Mouse (Mus musculus): Measurements from ENCODE around the gene Ebf1. TPM values are rescaled to one million over a fixed set of nuclear protein-coding genes. Genes with fewer than 3 reads are reported as not detected.

Ebf1 gene
- polyA plus RNA-seq, 1 experiment: not detected

DNA sequence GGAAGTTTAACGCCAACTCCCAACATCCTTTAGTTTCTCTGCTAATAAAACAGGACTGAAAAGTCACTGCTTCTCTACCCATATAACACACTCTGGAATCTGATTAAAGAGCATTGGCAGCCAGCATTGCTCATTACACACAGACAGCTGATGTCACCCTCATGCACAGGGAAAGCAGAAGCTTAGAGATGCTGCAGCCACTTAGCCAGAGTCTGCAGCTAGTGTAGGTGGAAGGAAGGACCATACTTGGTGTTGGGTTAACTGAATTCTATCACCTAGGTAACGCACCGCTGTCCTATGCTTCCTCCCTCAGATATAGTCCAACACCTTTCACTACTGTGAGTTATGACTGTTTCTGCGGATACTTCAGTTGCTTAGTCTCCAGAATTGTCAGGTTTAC, 64.9 kb downstream of the Ebf1 start:
- TF ChIP-seq GATA1 (IDR thresholded peaks at IDR 0.05; ENCODE audit: low read length): no peak

DNA sequence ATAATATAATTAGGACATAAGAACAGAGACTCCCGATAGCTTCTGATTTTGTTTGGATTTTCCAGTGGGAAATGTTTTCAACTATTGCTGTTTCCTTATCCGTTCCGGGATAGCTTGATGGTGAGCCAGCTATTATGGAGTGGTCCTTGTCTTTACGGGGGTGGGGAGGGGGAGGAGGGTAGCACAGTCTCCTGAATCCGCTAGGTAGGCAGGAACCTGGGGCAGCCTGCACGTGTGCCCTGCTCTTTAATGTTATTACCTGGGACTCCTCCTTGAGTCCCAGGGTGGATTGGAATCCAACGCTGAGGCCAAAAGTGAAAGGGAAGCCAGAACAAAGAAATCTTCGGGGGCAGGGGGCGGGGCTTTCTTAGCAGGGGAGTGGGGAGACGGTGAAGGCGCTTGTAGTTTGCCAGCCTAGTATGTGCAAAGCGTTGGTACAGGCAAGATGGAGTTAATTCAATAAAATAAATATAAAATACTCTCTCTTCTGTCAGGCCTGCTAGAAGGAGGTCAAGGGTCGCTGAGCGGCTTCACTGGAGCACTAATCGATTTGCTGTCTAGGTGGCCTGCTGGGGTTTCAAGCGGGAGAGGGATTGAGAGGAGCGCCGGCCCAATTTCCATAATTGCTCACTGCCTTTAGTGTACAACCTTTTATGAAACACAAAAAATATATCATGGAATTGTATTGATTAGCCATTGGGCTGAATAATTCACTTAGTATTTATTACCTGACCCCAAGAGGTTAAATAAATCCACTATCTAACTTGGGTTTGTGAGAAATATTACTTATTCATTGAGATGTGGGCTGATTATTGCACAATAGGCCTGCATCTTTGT, 65.8 kb downstream of the Ebf1 start:
- no peak for TF ChIP-seq GATA1 (IDR thresholded peaks at IDR 0.05; ENCODE audit: low read length)

DNA sequence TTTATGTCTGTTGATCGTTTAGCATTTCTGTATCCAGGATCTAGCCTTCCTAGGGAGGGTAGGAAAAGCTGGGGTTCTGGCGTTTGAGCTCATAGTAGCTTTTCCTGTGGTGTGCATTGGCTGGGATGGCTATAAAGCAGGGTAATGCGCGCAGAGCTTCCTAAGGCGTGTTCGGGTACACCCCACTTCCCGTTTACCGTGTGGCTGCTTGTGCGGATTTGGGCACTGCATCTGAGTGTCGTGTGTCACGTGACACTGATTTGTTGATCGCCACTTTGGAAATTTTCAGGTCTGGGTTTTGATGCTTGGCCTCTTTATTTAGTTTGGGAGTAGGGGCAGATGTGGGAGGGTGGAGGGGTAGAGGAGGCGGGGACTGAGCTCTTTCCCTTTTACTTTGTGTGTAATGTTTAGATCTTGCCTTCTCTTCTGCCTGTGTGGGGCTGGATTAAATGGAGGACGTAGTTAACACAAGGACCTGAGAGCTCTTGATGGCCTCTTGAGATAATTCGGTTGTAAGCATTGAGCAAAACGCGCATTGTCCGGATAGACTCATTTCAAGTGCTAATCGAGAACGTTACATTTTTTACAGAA, 67.5 kb downstream of the Ebf1 start:
- TF ChIP-seq GATA1 (IDR thresholded peaks at IDR 0.05; ENCODE audit: low read length): no peak

DNA sequence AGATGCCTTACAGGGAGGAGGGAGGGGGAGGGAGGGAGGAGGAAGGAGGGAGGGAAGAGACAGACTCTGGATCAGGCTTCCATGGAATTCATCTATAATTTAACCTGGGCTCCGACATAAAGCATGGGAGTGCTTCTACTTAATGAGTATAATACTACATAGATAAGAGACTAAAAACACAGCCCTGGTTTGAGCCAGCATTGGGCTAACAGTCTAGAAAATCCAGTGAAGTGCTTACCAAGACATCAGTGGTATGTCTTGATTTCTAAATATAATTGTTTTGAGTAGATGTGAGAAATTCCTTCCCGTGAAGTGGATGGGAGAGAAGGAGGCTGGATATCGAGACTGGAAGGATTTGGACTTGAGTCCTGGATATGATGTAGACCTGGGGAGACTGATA, 68.0 kb downstream of the Ebf1 start:
- TF ChIP-seq GATA1 (IDR thresholded peaks at IDR 0.05; ENCODE audit: low read length): no peak

DNA sequence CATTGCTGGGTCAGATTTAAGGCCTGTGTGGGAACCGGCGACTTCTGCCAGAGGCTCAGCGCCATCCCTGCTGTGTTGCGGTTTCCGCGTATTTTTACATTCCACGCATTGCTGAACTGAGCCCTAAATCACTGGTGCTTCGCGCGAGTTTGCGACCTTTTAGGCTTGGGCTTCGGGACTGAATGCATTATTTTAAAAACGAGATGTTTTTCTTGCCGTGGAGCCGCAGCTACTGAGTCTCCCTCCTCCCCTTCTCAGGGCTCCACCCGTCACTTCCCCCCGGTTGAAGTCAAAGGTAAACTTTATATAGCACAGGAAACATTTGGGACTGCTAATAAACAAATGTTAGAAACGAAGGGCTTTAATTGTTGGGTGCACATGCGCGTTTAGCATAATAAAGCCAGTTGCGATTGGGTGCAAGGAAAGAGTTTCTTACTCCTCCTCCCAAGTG, 68.8 kb downstream of the Ebf1 start:
- no peak for TF ChIP-seq GATA1 (IDR thresholded peaks at IDR 0.05; ENCODE audit: low read length)

DNA sequence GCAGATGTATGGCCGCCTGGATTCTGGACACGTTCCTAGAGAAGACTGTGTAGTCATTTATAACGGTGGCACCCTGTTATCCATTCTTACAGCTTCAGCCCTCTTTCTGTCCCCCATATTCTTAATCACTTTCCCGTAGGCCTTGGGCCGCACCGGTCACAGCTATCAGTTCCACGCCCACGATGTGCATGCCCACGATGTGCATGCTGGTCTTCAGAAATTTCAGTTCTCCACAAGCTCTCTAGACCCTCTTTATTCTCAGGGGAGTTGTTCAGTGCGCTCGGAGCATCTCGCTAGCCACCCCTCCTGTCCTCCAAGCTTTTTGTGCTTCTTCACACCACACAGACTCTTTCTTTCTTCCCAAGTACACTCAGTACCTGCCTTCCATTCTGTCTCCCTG, 69.3 kb downstream of the Ebf1 start:
- no peak for TF ChIP-seq GATA1 (IDR thresholded peaks at IDR 0.05; ENCODE audit: low read length)

DNA sequence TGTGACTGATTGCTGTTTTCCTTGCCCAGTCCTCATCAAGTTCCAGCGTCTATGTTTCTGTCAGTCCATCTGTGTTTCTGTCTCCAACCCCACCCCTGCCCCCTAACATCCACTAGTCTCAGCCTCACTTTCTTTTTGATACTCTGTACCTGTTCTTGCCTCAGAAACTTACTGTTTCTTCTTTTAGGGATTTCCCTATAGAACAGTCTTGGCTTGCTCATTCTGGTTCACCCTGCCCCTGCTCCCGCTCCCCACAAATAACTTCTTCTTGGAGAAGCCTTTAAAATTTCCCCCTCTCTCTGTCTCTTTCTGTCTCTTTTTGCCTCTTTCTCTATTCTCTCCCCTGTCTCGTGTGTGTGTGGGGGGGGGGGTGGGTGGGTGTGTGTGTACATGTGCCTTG, 71.4 kb downstream of the Ebf1 start:
- no peak for TF ChIP-seq GATA1 (IDR thresholded peaks at IDR 0.05; ENCODE audit: low read length)

DNA sequence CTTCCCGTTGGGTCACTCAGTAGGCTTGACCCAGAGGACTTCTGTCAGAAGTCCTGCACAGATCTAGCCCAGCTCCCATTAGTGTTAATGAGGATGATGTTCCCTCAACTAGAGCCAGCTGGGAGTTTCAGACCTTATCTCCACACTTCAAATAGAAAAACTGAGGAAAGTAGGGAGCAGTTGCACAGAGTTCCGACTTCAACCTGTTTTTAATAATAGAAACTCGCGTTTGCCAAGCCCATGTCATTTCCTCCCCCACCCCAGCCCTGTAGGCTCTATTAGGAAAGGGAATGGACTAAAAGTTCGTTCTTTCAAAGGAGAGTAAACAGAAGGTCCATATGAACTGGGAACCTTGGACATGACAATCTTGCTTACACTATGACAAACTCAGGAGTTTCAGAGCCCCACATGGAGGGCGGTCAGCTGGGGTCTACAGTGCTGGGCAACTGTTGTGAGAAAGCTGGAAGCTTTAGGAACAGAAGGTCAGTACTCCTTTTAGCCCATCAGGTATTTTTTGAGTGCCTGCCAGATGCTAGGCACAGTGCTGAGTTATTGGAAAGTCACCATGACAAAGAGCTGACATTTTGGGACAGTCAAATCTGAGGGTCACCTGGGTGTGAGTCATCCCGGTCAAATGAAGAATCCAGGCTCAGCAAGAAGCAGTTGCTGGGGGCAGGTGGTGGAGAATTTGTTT, 72.6 kb downstream of the Ebf1 start:
- no peak for TF ChIP-seq GATA1 (IDR thresholded peaks at IDR 0.05; ENCODE audit: low read length)

DNA sequence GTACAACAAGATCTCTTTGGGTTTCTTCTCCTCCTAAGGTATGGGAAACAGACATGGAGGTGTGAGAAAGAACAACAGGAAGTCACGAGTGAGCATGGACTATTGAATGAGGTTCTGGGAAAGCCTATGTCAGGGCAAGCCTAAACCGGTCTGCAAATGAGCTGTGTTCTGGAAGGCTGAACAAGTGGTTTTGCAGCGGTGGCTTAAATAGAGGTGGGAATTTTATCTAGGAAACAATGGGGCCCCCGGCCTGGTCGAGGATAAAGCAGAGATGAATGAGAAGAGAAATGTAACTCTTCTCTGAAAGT, 73.1 kb downstream of the Ebf1 start:
- no peak for TF ChIP-seq GATA1 (IDR thresholded peaks at IDR 0.05; ENCODE audit: low read length)

DNA sequence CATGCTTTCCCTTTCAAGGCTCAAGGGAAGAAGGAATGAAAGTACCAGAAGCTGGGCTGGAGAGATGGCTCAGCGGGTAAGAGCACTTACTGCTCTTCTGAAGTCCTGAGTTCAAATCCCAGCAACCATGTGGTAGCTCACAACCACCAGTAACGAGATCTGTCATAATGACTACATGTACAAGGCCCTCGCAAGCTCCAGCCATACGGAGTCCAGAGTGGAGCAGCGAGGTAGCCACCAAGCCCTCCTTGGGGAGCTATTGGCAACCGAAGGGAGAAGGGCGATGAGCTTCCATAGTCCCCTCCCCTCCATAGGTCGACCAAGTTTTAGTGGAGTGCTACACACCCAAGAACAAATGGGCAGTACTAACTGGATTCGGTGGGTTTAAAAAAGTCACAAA, 78.3 kb downstream of the Ebf1 start:
- TF ChIP-seq GATA1 (IDR thresholded peaks at IDR 0.05; ENCODE audit: low read length): no peak

DNA sequence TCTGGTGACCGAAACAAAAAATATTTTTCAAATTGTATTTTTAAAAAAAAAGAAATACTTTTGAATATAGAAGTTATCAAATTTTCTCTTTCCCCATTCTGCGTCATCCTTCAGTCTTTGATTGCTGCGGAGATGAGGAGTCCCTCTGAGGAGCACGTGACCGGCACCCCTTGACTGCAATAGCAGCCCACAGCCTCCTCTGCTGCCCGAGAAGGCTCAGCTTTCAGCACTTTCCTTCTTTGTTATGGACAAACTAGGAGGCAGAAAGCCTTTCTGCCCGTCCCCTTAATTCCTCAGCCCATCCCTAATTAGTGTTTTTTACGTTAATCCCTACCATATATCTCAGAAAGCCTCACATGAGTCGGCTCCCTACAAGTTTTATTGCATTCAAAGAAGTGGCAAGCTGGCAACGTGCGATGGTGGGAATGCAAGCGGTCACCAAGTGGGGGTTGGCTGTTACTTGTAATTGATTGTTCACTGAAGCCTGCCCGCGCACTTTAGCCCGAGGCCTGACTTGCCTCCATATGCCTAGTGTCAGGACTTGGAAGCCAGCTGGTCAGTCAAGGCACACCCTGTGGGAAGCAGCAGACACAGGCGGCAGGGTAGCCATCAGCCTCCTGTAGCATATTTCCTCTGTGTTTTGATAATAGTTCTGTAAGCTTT, 79.6 kb downstream of the Ebf1 start:
- no peak for TF ChIP-seq GATA1 (IDR thresholded peaks at IDR 0.05; ENCODE audit: low read length)

DNA sequence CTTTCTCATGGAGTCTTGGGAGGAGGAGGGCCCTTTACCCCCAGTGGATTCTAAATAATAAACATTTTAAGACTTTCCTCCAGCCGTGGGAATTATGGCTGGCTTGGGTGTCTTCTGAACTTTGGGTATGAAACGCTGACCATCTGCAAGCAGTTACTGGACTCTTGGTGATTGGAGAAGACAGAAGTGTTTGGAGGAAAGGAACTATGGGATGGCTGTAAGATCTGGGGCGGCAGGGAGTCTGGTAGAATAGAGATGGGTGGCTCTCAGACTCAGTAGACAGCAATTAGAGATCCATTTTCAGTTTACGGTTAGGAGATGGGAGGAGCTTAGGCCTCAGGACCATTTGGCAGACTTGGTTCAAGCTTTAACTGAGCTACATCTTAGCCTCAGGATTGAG, 83.1 kb downstream of the Ebf1 start:
- no peak for TF ChIP-seq GATA1 (IDR thresholded peaks at IDR 0.05; ENCODE audit: low read length)

DNA sequence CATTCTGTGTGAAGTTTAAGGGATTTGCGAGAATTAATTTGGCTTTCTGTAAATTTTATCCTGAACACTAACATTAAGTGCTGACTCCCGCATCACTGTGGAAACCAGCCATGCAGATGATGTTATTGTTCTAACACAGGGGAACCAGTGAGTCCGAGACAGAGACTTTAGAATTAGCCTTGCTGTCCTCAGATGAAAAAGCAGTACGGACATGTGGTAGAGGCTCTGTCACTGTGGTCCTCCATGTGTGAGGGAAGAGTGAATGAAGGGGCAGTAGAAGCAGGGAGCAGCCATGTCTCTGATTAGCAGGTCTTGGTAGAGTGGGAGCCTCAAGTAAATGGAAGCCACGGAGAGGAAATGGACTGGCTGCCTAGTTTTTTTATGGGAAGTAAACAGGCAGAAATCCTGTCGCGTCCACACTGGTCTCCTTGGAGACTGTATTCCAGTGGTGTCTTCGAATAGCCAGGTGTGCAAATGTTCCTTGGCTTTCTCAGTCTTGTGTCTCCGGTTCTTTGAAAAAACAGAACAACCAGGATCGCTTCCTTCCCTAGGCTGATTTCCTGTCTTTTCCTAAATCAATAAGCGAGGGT, 84.2 kb downstream of the Ebf1 start:
- no peak for TF ChIP-seq GATA1 (IDR thresholded peaks at IDR 0.05; ENCODE audit: low read length)

DNA sequence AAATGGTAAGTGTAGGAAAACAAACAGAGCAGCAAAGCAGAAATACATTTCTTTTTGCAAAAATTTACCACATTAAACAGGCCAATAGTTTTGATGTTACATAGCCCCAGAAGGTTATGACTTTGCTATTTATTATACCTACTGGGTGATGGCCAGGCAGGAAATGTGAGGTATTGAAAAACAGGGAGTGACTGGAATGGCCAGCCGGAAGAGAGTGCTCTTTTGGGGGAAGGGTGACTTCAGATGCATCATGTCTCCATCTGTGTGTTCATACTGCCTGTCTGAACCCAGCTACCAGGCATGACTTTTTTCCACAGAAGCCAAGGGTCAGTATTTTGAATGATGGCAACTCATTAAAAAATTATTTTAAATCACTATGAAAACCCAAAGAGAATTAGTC, 84.7 kb downstream of the Ebf1 start:
- TF ChIP-seq GATA1 (IDR thresholded peaks at IDR 0.05; ENCODE audit: low read length): no peak

DNA sequence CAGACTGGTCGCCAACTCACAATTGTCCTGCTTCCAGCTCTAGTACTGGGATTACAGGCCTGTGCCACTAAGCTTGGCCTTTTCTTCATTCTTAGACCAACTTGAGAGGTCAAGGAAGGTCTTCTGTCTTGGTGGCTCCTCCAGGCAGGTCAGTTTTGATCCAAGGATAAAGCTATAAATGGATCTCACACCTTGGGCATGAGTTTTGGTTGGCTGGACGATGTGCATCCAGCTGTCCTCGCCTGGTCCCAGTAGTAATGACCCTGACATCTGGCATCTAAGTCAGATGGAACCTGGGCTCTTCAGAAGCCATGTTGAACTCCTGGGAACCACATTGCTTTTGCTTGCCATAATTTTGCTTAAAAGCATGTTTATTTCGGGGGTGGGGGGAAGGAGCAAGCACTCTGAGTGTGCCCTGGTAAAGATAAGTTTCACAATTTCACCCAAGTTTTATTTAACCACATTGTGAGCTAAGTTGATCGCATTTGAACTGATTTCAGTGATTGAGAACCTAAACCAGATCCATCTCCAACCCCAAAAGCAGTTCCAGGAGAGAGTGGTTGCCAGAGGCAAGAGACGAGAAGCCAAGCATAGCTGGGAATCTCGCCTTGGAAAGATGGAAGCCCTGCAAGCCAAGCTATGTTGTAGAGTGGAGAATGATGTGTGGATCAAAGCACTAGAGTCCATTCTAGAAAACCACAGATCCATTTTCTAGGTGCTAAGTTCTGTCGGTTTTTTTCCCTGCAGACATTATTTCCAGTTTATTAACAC, 85.8 kb downstream of the Ebf1 start:
- TF ChIP-seq GATA1 (IDR thresholded peaks at IDR 0.05; ENCODE audit: low read length): no peak
